Mouse (Mus musculus): Measurements from ENCODE around the gene Cacna1a.

The Cacna1a gene

DNA sequence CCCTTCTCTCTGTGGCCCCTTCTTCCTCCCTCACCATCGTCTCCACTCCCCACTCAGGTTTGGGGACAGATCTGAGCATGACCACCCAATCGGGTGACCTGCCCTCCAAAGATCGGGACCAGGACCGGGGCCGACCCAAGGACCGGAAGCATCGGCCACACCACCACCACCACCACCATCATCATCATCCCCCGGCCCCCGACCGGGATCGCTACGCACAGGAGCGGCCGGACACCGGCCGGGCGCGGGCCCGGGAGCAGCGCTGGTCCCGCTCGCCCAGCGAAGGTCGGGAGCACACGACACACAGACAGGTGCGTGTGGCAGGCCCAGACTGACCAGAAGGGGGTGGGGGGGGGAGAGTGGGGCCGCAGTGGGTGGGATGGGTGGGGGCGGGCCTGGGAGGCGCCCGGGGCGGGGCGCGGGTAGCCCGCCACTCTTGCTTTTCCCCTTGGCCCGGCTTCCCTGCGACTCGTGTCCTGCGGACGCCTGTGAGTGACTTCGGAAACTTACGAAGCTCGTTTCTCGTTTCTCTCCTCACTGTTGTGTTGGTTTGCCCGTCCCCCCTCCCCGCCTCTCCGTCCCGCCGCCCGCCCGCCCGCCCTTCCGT is 250.4 kb downstream of the Cacna1a start:
- peak; percentile 51 for DNase-seq (ENCODE audit: low spot score)

DNA sequence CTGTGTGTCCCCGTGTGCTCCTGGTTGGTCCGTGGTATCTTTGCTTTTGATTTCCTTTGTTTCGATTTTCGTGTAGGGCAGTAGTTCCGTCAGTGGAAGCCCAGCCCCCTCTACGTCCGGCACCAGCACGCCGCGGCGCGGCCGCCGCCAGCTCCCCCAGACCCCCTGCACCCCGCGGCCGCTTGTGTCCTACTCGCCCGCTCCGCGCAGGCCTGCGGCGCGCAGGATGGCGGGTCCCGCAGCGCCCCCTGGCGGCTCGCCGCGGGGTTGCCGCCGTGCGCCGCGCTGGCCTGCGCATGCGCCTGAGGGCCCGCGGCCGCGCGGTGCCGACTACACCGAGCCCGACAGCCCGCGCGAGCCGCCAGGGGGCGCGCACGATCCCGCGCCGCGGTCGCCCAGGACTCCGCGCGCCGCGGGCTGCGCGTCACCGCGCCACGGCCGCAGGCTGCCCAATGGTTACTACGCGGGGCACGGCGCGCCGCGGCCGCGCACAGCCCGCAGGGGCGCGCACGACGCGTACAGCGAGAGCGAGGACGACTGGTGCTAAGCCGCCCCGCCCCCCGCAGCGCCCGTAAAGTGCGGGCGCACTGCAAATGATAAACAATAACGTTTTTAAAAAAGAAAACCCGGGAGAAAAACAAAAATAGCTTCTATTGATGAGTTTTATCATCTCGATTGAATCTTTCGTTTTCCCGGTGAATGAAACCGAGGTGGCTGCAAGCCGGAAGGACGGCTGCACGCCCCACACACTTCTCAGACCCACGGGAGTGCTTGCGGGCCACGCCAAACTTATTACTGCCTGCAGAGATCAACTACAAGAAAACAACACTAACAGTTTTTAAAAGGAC is 251.1 kb downstream of the Cacna1a start:
- peak; percentile 97 for DNase-seq (ENCODE audit: low spot score)

DNA sequence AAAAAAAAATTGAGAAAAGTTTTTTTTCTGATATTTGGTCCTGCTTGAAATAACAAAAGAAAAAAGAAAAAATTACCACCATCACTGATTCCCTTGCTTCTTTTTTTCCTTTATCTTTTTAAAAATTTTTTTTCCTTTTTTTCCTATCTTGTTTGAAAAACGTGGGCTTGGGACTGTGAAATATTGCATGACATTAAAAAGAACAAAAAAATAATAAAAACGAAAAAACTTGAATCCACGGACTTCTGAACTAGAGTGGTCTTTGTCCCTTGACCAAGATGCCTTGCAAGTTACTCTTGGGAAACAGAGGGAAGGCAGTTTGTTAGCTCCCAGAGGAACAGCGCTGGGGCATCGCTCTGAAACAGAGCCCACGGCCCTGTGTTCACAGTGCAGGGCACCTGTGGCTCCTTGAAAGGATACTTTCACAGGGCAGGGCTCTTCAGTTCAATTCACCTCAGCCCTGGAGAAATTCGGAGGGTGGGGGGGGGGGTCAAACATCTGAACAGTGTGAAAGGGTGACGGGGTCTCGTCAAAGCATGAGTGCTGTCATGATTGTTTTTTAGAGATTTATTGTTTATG is 251.9 kb downstream of the Cacna1a start:
- DNase-seq (ENCODE audit: low spot score): no peak

DNA sequence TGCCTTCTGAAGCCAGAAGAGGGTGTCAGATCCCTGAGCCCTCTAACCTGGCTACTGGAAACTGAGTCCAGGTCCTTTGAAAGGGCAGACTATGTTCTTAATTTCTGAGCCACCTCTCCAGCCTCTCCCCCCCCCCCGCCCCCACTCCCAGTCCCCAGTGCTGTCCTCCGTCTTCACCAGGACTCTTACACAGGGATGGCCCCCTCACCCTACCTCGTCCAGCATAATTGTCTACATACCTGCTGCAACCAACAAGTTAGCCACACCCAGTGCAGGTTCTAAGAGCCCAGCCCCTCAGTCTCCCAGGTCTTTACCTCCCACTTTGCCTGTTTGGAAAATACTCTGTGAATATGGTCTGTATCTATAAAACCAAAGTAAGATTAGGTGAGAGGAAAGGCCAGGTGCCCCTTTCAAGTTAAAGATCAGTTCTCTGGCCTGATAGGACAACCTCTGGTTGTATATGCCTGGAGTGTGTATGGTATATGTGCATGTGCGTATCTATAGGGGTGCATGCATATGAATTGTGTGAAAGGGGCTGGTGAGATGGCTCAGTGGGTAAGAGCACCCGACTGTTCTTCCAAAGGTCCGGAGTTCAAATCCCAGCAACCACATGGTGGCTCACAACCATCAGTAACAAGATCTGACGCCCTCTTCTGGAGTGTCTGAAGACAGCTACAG is 252.5 kb downstream of the Cacna1a start:
- DNase-seq (ENCODE audit: low spot score): no peak

DNA sequence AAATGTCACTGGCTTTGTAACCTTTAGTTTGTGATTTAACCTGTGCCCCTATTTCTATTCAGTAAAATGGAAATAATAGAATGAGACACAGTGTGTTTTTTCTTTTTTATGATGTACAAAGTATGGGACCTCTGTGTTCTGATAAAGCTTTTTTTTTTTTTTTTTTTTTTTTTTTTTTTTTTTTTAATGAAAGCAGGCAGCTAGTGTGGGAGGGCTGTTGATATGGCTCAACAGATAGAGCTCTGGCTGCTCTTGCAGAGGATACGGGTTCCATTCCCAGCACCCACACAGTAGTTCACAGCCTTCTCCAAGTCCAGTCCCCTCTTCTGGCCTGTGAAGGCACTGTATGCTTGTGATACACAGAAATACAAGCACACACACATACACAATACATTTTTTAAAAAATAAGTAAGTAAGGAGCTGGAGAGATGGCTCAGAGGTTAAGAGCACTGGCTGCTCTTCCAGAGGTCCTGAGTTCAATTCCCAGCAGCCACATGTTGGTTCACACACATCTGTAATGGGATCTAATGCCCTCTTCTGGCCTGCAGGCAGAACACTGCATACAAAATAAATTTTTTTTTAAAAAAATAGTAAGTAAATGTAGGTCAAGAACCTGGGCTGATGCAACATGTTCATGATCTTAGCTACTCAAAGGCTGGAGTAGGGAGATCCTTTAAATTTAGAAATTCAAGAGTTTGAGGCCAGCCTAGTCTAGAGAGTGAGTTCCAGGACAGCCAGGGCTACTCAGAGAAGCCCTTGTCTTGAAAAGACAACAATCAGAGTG is 253.5 kb downstream of the Cacna1a start:
- DNase-seq (ENCODE audit: low spot score): no peak

DNA sequence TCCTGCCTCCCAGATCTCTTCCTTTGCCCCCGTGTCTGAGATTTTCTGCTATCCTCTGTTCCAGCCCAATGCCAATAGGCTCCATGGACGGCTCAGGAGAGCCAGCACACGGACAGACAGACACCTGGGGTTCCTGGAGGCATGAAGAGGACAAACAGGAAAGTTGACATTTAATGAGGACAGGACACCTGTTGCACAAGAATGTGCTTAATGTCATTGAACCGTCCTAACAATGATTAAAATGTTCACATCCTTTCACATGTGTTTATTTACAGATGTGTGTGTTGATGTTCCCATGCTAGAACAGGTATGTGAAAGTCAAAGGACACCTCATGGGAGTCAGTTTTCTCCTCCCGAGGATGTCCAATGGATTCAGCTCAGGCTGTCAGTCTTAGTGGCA is 254.8 kb downstream of the Cacna1a start:
- DNase-seq (ENCODE audit: low spot score): no peak

DNA sequence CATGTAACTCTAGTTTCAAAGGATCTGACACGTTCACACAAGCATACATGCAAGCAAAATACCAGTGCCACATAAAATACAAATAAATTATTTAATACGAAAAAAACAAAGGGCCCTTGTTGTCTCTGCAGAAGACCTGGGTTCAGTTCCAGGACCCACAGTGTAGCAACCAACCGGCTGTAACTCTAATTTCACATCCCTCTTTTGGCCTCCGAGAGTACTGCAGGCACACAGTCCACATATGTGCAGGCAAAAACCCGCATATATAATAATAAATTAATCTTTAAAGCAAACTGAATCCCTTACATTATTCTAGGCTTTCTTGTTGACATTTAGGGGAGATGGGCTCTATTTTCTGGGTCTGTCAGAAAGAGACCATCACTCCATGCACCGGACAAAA is 258.6 kb downstream of the Cacna1a start:
- no peak for DNase-seq (ENCODE audit: low spot score)

DNA sequence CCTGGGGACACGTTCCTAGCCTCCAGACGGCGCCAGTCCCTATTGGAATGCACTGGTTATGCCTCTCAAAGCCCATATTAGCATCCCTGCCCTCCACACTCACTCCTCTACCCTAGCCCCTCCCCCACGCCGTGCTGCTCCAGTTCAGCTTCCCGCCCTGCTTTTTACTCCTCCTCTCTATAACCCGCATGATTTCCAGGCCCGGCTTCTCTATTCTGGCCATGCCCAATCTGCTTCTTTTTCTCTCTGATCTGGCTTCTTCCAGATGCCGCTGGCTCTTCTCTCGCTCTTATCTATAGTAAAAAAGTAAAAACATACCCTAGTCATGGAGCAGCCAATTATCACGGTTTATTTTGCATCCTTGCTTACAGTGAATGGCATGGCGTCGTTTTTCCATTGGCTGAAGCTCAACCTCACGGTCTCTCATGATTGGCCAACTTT is 259.2 kb downstream of the Cacna1a start:
- DNase-seq (ENCODE audit: low spot score): no peak

DNA sequence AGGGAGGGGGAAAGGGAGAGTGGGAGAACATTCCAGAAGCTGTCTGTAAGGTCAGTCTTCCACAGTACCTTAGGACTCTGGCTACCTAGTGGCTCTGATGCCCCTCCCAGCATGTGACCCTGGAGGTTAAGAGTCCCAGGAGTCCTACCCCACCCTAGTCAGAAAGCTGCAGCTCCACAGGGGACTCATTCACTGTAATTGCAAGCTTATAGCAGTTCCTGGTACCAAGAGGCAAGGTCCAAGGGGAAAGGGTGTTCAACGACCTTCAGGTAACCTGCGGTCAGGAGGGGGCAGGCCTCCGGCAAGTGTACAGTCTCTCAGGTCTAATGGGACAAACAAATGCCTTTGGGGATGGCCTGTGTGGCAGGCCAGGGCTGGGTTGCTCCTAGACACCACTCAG is 262.0 kb downstream of the Cacna1a start:
- no peak for DNase-seq (ENCODE audit: low spot score)

DNA sequence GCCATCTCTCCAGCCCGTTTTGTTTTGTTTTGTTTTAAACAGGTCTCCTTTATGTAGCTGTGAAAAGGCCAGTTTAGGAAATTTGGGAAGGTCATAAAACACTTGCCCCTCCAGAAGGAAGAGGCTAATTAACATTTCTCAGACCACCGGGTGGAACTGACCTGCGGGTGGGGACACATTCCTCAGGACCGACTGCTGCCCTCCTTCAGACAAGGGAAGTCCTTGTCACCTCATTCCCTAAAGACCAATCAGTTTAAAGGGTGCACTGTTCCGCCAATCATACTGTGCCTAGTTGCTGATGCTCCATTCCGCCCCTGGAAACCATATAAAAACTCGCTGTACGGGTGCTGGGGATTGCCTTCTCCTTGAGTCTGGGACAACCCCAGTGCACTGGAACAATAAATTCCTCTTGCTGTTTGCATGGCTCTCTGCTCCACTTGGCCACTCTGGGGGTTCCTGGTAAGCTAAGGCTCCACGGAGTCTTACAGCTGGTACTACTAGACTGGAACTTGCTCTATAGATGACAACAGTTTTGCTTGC is 264.9 kb downstream of the Cacna1a start:
- no peak for DNase-seq (ENCODE audit: low spot score)

DNA sequence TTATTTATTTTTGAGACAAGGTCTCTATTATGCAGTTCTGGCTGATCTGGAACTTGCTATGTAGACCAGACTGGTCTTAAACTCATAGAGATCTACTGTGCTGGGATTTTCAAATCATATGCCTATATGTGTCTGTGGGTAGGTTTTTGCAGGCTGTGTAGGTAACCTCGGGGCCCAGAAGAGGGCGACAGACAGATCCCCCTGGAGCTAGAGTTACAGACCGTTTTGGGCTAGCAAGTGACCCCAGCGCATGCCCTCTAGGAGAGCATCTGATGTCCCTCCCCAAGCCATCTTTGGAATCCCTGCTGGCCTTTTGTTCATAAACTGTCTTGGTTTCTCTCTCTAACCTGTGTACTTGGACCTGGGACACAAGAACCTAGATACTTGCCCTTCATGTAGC is 266.4 kb downstream of the Cacna1a start:
- DNase-seq (ENCODE audit: low spot score): no peak

DNA sequence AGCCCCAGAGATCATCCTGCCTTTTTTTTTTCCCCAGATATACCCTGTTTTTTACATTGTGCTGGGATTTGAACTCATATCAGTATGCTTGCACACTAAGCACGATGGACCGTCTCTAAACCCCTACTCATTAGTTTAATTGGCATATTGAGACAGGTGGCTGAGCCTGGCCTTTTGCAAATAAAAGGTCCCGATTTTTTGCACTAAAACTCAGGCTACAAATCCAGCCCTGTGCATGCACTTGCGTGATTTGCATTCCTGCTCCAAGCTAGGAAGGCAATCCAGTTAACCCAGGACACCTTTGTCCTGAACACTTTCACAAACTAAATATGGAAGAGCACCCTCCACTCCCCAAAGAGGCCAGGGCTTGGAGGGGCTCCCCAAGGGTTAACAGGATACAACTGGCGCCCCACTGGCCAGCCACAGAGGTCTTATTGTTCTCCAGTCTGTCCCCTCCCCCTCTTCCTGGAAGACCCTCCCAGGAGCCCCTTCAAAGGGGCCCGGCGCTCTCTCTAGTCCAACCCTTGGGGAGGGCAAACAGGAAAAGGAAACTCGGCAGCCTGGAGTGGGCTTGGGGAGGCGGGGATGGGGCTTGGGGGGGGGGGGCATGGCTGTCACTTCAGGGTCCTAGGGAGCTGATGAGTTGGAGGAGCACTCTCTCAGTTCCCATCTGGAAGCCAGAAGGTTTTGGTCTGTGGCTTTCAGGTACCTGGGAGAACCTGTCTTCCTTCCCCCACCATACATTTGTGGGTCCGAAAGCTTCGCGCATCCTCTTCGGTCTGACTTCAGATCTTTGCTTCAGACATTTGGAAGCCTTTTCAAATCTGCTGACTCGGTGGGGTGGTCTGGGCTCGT is 267.3 kb downstream of the Cacna1a start:
- no peak for DNase-seq (ENCODE audit: low spot score)

DNA sequence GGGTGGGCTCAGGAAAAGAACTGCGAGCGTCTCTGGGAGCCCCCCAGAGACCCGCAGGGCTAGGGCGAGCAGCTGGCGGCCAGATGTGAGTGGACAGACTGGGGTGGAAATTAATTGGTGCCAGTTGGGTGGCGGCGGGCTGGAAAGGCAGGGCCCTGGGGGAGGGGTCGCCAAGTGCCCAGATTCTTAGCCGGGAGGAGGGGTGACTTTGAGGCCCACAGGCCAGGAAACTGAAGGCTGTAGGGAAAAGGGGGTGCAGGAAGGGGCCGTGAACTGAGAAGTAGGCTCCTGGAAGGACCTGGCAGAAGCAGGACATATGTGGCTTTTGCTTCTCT is 267.9 kb downstream of the Cacna1a start:
- DNase-seq (ENCODE audit: low spot score): no peak

DNA sequence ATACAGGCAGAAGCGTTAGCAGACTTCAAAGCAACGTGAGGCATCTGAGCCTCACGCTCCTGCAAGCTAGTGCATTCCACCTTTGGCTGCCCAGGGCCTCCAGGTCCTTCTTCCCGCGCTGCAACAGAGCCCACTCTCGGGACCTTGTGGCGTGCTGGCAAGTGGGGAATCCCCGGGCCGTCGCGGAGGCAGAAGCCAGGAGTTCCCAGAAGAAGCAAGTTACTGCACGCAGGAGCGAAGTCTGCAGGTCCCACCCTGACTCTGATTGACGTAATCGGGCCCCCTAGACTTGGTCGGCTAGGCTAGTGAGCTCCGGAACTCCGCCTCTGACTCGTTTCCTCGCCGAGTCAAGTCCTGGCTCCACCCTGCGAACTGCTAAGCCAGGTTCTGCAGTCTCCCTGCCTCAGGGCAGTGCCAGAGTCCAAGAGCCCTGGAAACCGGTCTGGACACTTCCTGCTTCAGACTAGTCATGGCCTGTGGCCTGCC is 268.4 kb downstream of the Cacna1a start:
- DNase-seq (ENCODE audit: low spot score): peak; percentile 83

DNA sequence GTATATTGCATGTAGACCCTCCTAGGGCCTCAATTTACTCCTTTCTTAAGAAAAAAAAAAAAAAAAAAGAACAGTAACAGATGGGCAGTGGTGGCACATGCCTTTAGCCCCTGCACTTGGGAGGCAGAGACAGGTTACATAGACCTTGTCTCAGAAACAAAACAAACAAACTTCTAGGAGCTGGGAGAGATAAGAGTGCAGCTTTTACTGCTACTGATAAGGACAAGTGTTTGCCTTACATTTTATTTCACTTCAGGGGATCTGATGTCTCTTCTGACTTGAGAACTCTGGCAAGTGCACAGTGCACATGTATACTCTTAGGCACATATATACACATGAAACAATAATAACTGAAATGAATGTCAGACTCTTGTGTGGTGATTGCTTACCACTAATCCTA is 269.0 kb downstream of the Cacna1a start:
- no peak for DNase-seq (ENCODE audit: low spot score)

DNA sequence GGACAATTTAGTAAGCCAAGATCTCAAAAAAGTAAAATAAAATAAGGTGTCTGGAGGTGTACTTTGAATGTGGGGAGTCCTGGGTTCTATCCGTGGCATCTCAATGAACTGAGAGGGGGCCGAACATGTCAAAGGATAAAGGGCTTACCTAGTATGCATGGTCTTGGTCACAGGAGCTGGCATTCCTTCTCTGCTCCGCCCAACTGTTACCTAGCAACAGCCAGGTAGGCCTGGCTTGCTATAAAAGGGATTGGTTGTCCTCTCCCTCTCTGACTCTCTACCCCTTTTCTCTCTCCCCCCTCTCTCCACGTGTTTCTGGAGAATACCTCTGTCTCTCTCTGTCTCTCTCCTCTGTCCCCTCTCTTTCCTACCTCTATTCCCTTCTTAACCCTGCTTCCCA is 269.4 kb downstream of the Cacna1a start:
- DNase-seq (ENCODE audit: low spot score): no peak

DNA sequence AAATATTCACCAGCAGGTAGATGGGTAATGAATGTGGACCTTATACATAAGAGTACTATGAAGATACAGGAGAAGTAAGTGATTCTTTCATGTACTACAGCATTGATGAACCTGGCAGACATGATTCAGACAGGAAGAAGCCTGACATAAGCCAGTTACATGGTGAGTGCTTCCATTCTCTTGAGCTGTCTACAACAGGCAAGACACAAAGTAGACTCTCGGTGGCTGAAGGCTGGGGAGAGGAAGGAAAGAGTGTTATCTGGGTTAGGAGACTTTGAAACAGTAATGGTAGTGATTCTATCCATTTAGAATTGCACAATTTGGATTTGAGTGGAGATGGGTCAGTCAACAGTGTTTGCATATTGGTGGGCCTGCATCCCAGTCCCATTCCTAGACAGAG is 270.7 kb downstream of the Cacna1a start:
- no peak for DNase-seq (ENCODE audit: low spot score)

DNA sequence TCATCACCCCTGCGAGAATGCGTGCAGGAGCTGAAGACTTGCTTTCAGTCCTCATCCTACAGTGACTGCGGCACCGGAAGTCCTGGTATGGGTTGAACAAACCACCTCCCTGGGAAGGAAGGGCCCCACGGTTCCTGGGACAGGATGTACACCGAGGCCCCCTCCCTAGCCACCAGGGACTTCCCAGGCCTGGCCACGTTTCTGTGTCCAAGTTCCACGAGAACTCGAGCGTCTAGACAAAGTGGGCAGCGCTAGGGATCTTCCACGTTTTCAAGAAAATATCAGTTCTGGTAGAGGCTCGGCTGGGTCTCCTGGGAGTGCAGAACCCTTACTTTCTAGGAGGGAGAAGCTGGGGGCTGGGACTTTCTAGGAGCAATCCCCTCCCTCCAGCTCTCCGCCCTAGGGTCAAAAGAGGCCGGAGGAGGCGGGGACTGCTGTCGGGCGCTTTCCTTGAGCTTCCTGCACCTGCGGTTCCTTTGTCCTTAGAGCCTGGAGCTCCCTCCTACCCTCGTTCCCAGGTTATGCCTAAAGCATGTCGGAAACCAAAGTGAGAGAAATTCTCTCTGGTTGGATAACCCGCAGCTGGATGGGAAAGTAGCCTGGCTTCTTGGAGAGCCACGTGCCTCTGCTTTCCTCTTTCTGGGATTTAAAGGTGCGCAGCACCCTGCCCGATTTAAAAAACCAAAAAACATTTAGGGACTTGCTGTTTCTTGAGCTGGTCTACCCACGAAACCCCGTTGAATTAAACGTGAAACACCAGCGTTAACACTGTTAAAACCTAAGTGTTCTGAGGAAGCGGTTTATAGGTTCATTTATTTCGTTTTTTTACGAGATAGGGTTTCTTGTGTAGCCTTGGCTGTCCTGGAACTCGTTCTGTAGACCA is 271.9 kb downstream of the Cacna1a start:
- peak; percentile 88 for DNase-seq (ENCODE audit: low spot score)

DNA sequence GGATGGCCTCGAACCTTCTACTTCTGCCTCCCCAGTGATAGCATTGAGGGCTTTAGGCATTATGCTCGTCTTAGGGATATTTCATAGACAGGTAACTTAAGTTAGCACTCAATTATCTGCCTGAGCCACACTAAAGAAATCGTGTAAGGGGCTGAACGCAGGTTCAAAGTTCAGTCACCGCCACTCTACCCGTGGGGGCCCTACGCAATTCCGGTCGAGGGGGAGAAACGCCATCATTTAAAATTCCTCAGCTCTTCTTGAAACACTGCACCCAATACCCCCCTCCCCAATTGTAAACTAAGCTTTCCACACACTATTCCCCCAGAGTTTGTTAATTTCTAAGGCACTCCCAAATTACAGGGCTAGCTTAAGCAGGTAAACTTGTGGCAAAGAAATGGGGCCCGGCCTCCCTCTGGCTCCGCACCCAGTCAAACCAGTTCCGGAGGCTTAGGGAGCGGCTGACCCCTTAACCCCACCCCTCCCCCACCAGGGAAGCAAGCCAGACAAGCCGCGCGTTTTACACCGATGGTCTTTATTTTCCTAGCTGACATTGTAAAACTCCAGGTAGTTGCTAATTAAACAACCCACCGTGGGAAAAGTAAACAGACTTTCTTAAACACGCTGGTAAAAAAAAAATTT is 272.7 kb downstream of the Cacna1a start:
- DNase-seq (ENCODE audit: low spot score): peak; percentile 60
